Mouse (Mus musculus): Measurements from ENCODE around the gene Fbxo44. TPM values are rescaled to one million over a fixed set of nuclear protein-coding genes. Genes with fewer than 3 reads are reported as not detected.
"Not testable (repeated sequence)": the region's sequence is repeated elsewhere in the genome, so short reads cannot be mapped to it uniquely, and the experiment has no call there.

The Fbxo44 gene
- total RNA-seq, 2 experiments from 2014 or later: 127 TPM

GRCm38 (mm10) chr4:148134988-148135387 lies 25.3 kb downstream of the Fbxo44 start:
- DNase-seq (ENCODE audit: extremely low spot score in 1 of 2, low spot score in 1 of 2): no peak

- DNase-seq (ENCODE audit: extremely low spot score in 1 of 2, low spot score in 1 of 2): no peak
These were observed 28.7 kb downstream of the Fbxo44 start for GRCm38 (mm10) chr4:148131497-148132081.

GRCm38 (mm10) chr4:148130561-148131413 lies 29.5 kb downstream of the Fbxo44 start, which contains the start of gene Draxin:
Draxin (minus strand) TSS chr4:148130698.
- no peak for DNase-seq (ENCODE audit: extremely low spot score in 1 of 2, low spot score in 1 of 2)

- DNase-seq (ENCODE audit: extremely low spot score in 1 of 2, low spot score in 1 of 2): no peak
These were observed 30.1 kb downstream of the Fbxo44 start, which contains the start of gene Mad2l2 for GRCm38 (mm10) chr4:148130133-148130532. Mad2l2 (plus strand) TSS chr4:148130384.

GRCm38 (mm10) chr4:148128672-148129071 lies 31.6 kb downstream of the Fbxo44 start:
- no peak for DNase-seq (ENCODE audit: extremely low spot score in 1 of 2, low spot score in 1 of 2)

- no peak for DNase-seq (ENCODE audit: extremely low spot score in 1 of 2, low spot score in 1 of 2)
These were observed 32.0 kb downstream of the Fbxo44 start for GRCm38 (mm10) chr4:148128241-148128640.

GRCm38 (mm10) chr4:148122694-148123066 lies 37.6 kb downstream of the Fbxo44 start:
- no peak for DNase-seq (ENCODE audit: extremely low spot score in 1 of 2, low spot score in 1 of 2)

- no peak for DNase-seq (ENCODE audit: extremely low spot score in 1 of 2, low spot score in 1 of 2)
These were observed 38.1 kb downstream of the Fbxo44 start for GRCm38 (mm10) chr4:148121982-148122693.

GRCm38 (mm10) chr4:148121362-148121761 lies 38.9 kb downstream of the Fbxo44 start:
- peak; percentile 41 to 71 for DNase-seq (ENCODE audit: extremely low spot score in 1 of 2, low spot score in 1 of 2)

- DNase-seq (ENCODE audit: extremely low spot score in 1 of 2, low spot score in 1 of 2): no peak
These were observed 39.7 kb downstream of the Fbxo44 start for GRCm38 (mm10) chr4:148120555-148120954.

GRCm38 (mm10) chr4:148119578-148119977 lies 40.7 kb downstream of the Fbxo44 start:
- DNase-seq (ENCODE audit: extremely low spot score in 1 of 2, low spot score in 1 of 2): not testable (repeated sequence)

- DNase-seq (ENCODE audit: extremely low spot score in 1 of 2, low spot score in 1 of 2): no peak
These were observed 42.9 kb downstream of the Fbxo44 start for GRCm38 (mm10) chr4:148117392-148117791.

- no peak for DNase-seq (ENCODE audit: extremely low spot score in 1 of 2, low spot score in 1 of 2)
These were observed 43.6 kb downstream of the Fbxo44 start for GRCm38 (mm10) chr4:148116657-148117056.

GRCm38 (mm10) chr4:148115467-148115866 lies 44.8 kb downstream of the Fbxo44 start:
- no peak for DNase-seq (ENCODE audit: extremely low spot score in 1 of 2, low spot score in 1 of 2)

GRCm38 (mm10) chr4:148114758-148115391 lies 45.4 kb downstream of the Fbxo44 start:
- peak; percentile 85 to 93 for DNase-seq (ENCODE audit: extremely low spot score in 1 of 2, low spot score in 1 of 2)

- no peak for DNase-seq (ENCODE audit: extremely low spot score in 1 of 2, low spot score in 1 of 2)
These were observed 47.8 kb downstream of the Fbxo44 start for GRCm38 (mm10) chr4:148112519-148112918.

- no peak for DNase-seq (ENCODE audit: extremely low spot score in 1 of 2, low spot score in 1 of 2)
These were observed 51.1 kb downstream of the Fbxo44 start for GRCm38 (mm10) chr4:148109215-148109614.

GRCm38 (mm10) chr4:148108565-148109100 lies 51.6 kb downstream of the Fbxo44 start:
- no peak for DNase-seq (ENCODE audit: extremely low spot score in 1 of 2, low spot score in 1 of 2)

GRCm38 (mm10) chr4:148107621-148108291 lies 52.5 kb downstream of the Fbxo44 start:
- no peak for DNase-seq (ENCODE audit: extremely low spot score in 1 of 2, low spot score in 1 of 2)

GRCm38 (mm10) chr4:148104146-148104545 lies 56.1 kb downstream of the Fbxo44 start:
- DNase-seq (ENCODE audit: extremely low spot score in 1 of 2, low spot score in 1 of 2): no peak
